Mouse (Mus musculus): ENCODE measurements at regions not wholly inside any gene's neighbourhood (a gene's known extent, or its start where the extent isn't known, plus 50 kb on each side); places are given as distances from the start of the nearest gene placed in this dataset.

- no peak for TF ChIP-seq POLR2A (IDR thresholded peaks at IDR 0.05; ENCODE audit: borderline replicate concordance, insufficient read depth, low read length)
- TF ChIP-seq CTCF (IDR thresholded peaks at IDR 0.05; ENCODE audit: borderline replicate concordance, insufficient read depth, low read depth, low read length): no peak
- no peaks in the 10 kb centered on the region for H3K27me3 ChIP-seq (ENCODE audit: control insufficient read depth, insufficient read depth, low read length)
- no peak overlapping the region for H3K27ac ChIP-seq (ENCODE audit: insufficient read depth, low read length)
- no peaks in the 10 kb centered on the region for H3K4me1 ChIP-seq (ENCODE audit: control insufficient read depth, insufficient read depth, low read length)
- 91% methylated on average over 1 of the region's 1 CpGs for WGBS
- no peak overlapping the region for H3K4me3 ChIP-seq (replicated peaks; ENCODE audit: insufficient read depth, low read depth, low read length)
- no peak for DNase-seq
These were observed 510.2 kb upstream of the Kif18a start for GRCm38 (mm10) chr2:108770383-108770782.

GRCm38 (mm10) chr2:108783457-108783856 lies 497.1 kb upstream of the Kif18a start:
- peaks cover 9% of the 10 kb centered on the region for H3K4me1 ChIP-seq (ENCODE audit: control insufficient read depth, insufficient read depth, low read length)
- no peak overlapping the region for H3K4me3 ChIP-seq (replicated peaks; ENCODE audit: insufficient read depth, low read depth, low read length)
- DNase-seq: no peak
- TF ChIP-seq POLR2A (IDR thresholded peaks at IDR 0.05; ENCODE audit: borderline replicate concordance, insufficient read depth, low read length): no peak
- no peak for TF ChIP-seq CTCF (IDR thresholded peaks at IDR 0.05; ENCODE audit: borderline replicate concordance, insufficient read depth, low read depth, low read length)
- no peaks in the 10 kb centered on the region for H3K27me3 ChIP-seq (ENCODE audit: control insufficient read depth, insufficient read depth, low read length)
- H3K27ac ChIP-seq (ENCODE audit: insufficient read depth, low read length): no peak overlapping the region

GRCm38 (mm10) chr2:108785161-108785957 lies 495.2 kb upstream of the Kif18a start:
- 44% methylated on average over 19 of the region's 19 CpGs for WGBS
- Histone ChIP-seq H3K4me1 (ENCODE audit: control insufficient read depth, insufficient read depth, low read length) (peaks cover 9% of the 10 kb centered on the region), H3K27ac (ENCODE audit: insufficient read depth, low read length) (peak overlapping the region; percentile 78), H3K27me3 (ENCODE audit: control insufficient read depth, insufficient read depth, low read length) (no peaks in the 10 kb centered on the region), H3K4me3 (replicated peaks; ENCODE audit: insufficient read depth, low read depth, low read length) (no peak overlapping the region)
- peak; percentile 60 to 80 for DNase-seq
- TF ChIP-seq POLR2A (IDR thresholded peaks at IDR 0.05; ENCODE audit: borderline replicate concordance, insufficient read depth, low read length) (0 out of 2 replicates have a peak, but pooled peaks have one; percentile 18), CTCF (IDR thresholded peaks at IDR 0.05; ENCODE audit: borderline replicate concordance, insufficient read depth, low read depth, low read length) (no peak)

GRCm38 (mm10) chr2:108789166-108789565 lies 491.4 kb upstream of the Kif18a start:
- Histone ChIP-seq H3K4me1 (ENCODE audit: control insufficient read depth, insufficient read depth, low read length) (peaks cover 9% of the 10 kb centered on the region), H3K27ac (ENCODE audit: insufficient read depth, low read length) (no peak overlapping the region), H3K4me3 (replicated peaks; ENCODE audit: insufficient read depth, low read depth, low read length) (no peak overlapping the region), H3K27me3 (ENCODE audit: control insufficient read depth, insufficient read depth, low read length) (no peaks in the 10 kb centered on the region)
- WGBS: 90% methylated on average over 7 of the region's 7 CpGs
- DNase-seq: no peak
- TF ChIP-seq CTCF (IDR thresholded peaks at IDR 0.05; ENCODE audit: borderline replicate concordance, insufficient read depth, low read depth, low read length) (no peak), POLR2A (IDR thresholded peaks at IDR 0.05; ENCODE audit: borderline replicate concordance, insufficient read depth, low read length) (no peak)

GRCm38 (mm10) chr2:108795145-108795544 lies 485.4 kb upstream of the Kif18a start:
- DNase-seq: no peak
- Histone ChIP-seq H3K27ac (ENCODE audit: insufficient read depth, low read length) (no peak overlapping the region), H3K27me3 (ENCODE audit: control insufficient read depth, insufficient read depth, low read length) (no peaks in the 10 kb centered on the region), H3K4me1 (ENCODE audit: control insufficient read depth, insufficient read depth, low read length) (no peaks in the 10 kb centered on the region), H3K4me3 (replicated peaks; ENCODE audit: insufficient read depth, low read depth, low read length) (no peak overlapping the region)
- no peak for TF ChIP-seq POLR2A (IDR thresholded peaks at IDR 0.05; ENCODE audit: borderline replicate concordance, insufficient read depth, low read length)
- no peak for TF ChIP-seq CTCF (IDR thresholded peaks at IDR 0.05; ENCODE audit: borderline replicate concordance, insufficient read depth, low read depth, low read length)
- WGBS: 85% methylated on average over 2 of the region's 2 CpGs

- DNase-seq: no peak
- Histone ChIP-seq H3K4me3 (replicated peaks; ENCODE audit: insufficient read depth, low read depth, low read length) (no peak overlapping the region), H3K4me1 (ENCODE audit: control insufficient read depth, insufficient read depth, low read length) (no peaks in the 10 kb centered on the region), H3K27ac (ENCODE audit: insufficient read depth, low read length) (no peak overlapping the region), H3K27me3 (ENCODE audit: control insufficient read depth, insufficient read depth, low read length) (no peaks in the 10 kb centered on the region)
- TF ChIP-seq POLR2A (IDR thresholded peaks at IDR 0.05; ENCODE audit: borderline replicate concordance, insufficient read depth, low read length) (no peak), CTCF (IDR thresholded peaks at IDR 0.05; ENCODE audit: borderline replicate concordance, insufficient read depth, low read depth, low read length) (no peak)
- WGBS: 74% methylated on average over 2 of the region's 2 CpGs
These were observed 483.5 kb upstream of the Kif18a start for GRCm38 (mm10) chr2:108796816-108797581.

GRCm38 (mm10) chr2:108812367-108812766 lies 468.2 kb upstream of the Kif18a start:
- Histone ChIP-seq H3K4me3 (replicated peaks; ENCODE audit: insufficient read depth, low read depth, low read length) (no peak overlapping the region), H3K4me1 (ENCODE audit: control insufficient read depth, insufficient read depth, low read length) (no peaks in the 10 kb centered on the region), H3K27ac (ENCODE audit: insufficient read depth, low read length) (no peak overlapping the region), H3K27me3 (ENCODE audit: control insufficient read depth, insufficient read depth, low read length) (no peaks in the 10 kb centered on the region)
- DNase-seq: no peak
- TF ChIP-seq CTCF (IDR thresholded peaks at IDR 0.05; ENCODE audit: borderline replicate concordance, insufficient read depth, low read depth, low read length) (no peak), POLR2A (IDR thresholded peaks at IDR 0.05; ENCODE audit: borderline replicate concordance, insufficient read depth, low read length) (no peak)

All from cerebellum, adult 2 months (tissue).